Mouse (Mus musculus) adrenal gland, adult 8-10 months (tissue): Measurements from ENCODE around the gene C5ar1. TPM values are rescaled to one million over a fixed set of nuclear protein-coding genes. Genes with fewer than 3 reads are reported as not detected.
"Not testable (repeated sequence)": the region's sequence is repeated elsewhere in the genome, so short reads cannot be mapped to it uniquely, and the experiment has no call there.

Experiments
- DNase-seq: peaks from one replicate; pipeline ENCODE4 v3.0.0; 2022
- total RNA-seq, 4 experiments: library from RNA; stranded (reverse); gene quantifications; 2 replicates each; pipeline ENCODE4 v1.2.4; 2022

The C5ar1 gene
- total RNA-seq, 4 experiments from 2014 or later: 5.4 to 9.8 (median 8.4) TPM

- DNase-seq: no peak
These were observed 15.9 kb upstream of the C5ar1 start for GRCm38 (mm10) chr7:16274922-16275890.

GRCm38 (mm10) chr7:16273766-16274140, 14.4 kb upstream of the C5ar1 start:
- peak; percentile 66 for DNase-seq

- DNase-seq: peak; percentile 86
These were observed 13.9 kb upstream of the C5ar1 start, which contains the start of gene Inafm1 for GRCm38 (mm10) chr7:16273081-16273765. Gene Inafm1 (minus strand): TSS chr7:16273617.

- DNase-seq: peak; percentile 57
These were observed 13.3 kb upstream of the C5ar1 start for GRCm38 (mm10) chr7:16272681-16273080.

- DNase-seq: no peak
These were observed 11.8 kb upstream of the C5ar1 start for GRCm38 (mm10) chr7:16271139-16271538.

GRCm38 (mm10) chr7:16266593-16266992, 7.3 kb upstream of the C5ar1 start:
- not testable (repeated sequence) for DNase-seq

- DNase-seq: no peak
These were observed 6.5 kb upstream of the C5ar1 start for GRCm38 (mm10) chr7:16265856-16266255.

GRCm38 (mm10) chr7:16263843-16264242, 4.5 kb upstream of the C5ar1 start:
- no peak for DNase-seq

GRCm38 (mm10) chr7:16263015-16263787, 3.9 kb upstream of the C5ar1 start:
- DNase-seq: peak; percentile 56

- DNase-seq: no peak
These were observed 1.8 kb upstream of the C5ar1 start for GRCm38 (mm10) chr7:16261097-16261496.

GRCm38 (mm10) chr7:16257830-16258229, 1.5 kb downstream of the C5ar1 start:
- no peak for DNase-seq

GRCm38 (mm10) chr7:16255963-16256362, 3.4 kb downstream of the C5ar1 start:
- DNase-seq: not testable (repeated sequence)

GRCm38 (mm10) chr7:16254195-16254594, 5.1 kb downstream of the C5ar1 start:
- no peak for DNase-seq

GRCm38 (mm10) chr7:16250687-16251086, 8.7 kb downstream of the C5ar1 start:
- no peak for DNase-seq

GRCm38 (mm10) chr7:16245958-16246357, 13.4 kb downstream of the C5ar1 start:
- DNase-seq: no peak

- no peak for DNase-seq
These were observed 15.3 kb downstream of the C5ar1 start, which contains the start of gene C5ar2 for GRCm38 (mm10) chr7:16244067-16244466. Gene C5ar2 (minus strand): TSS chr7:16244154.

GRCm38 (mm10) chr7:16242198-16242597, 17.1 kb downstream of the C5ar1 start:
- DNase-seq: no peak

- no peak for DNase-seq
These were observed 17.6 kb downstream of the C5ar1 start for GRCm38 (mm10) chr7:16241787-16242186.

GRCm38 (mm10) chr7:16240978-16241303, 18.4 kb downstream of the C5ar1 start:
- no peak for DNase-seq

GRCm38 (mm10) chr7:16240281-16240977, 18.9 kb downstream of the C5ar1 start:
- no peak for DNase-seq

- DNase-seq: no peak
These were observed 19.8 kb downstream of the C5ar1 start for GRCm38 (mm10) chr7:16239554-16239997.

GRCm38 (mm10) chr7:16229869-16230268, 29.5 kb downstream of the C5ar1 start:
- no peak for DNase-seq
